Mouse (Mus musculus) gastrocnemius, postnatal 36 days (tissue): ENCODE data around the gene Pde4d. TPM values are rescaled to one million over a fixed set of nuclear protein-coding genes. Genes with fewer than 3 reads are reported as not detected.
A peak's percentile ranks its signal among the peaks of the same experiment; 100 is the strongest.

Experiments used
- DNase-seq, 2 experiments: peaks; one replicate each; pipeline ENCODE4 v3.0.0; 2022
- intact Hi-C: fragments of 180-260 bp; cut with DNase I; formaldehyde crosslinking; loops from one replicate; pipeline ENCODE4 v1.15.1; 2025
- total RNA-seq, 2 experiments: library from RNA; stranded (reverse); gene quantifications; 2 replicates each; pipeline ENCODE4 v1.2.3; 2021

Pde4d gene
- total RNA-seq, 2 experiments from 2014 or later = 190 to 235 TPM

DNA sequence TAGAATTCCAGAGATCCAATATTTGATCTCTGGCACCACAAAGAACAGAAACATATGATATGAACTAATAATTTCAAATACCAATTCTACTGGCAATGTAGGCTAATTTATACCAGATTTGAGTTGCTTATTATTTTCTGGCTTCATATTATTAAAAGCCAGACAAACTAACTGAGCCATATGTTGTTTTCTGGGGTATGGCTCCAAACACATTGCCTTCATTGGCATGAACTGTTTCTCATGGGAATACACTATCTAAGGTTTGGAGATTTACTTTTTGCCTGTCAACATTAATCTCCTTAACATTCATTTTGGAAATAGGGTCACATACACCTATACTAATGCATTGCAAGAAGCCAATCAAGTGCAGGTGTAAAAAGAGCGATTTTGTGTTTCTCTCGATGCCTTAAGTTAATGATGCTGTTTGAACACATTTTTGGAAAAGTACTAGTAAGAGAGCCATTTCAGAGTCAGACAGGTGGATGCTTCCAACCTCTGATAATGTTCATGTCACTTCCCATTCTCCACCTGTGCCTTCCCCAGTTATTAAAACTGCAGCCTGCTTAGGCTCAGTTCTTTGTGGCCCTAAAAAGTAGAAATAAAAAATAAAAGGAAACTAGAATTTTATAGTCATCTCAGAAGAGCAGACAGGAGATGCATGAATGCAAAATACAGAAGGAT is 1070.4 kb downstream of the Pde4d start:
- intact Hi-C loops = loop anchor here (5.0 kb wide), 1 partner anchor 163 kb away; no protein-coding TSS in a partner anchor
- no peak for DNase-seq

DNA sequence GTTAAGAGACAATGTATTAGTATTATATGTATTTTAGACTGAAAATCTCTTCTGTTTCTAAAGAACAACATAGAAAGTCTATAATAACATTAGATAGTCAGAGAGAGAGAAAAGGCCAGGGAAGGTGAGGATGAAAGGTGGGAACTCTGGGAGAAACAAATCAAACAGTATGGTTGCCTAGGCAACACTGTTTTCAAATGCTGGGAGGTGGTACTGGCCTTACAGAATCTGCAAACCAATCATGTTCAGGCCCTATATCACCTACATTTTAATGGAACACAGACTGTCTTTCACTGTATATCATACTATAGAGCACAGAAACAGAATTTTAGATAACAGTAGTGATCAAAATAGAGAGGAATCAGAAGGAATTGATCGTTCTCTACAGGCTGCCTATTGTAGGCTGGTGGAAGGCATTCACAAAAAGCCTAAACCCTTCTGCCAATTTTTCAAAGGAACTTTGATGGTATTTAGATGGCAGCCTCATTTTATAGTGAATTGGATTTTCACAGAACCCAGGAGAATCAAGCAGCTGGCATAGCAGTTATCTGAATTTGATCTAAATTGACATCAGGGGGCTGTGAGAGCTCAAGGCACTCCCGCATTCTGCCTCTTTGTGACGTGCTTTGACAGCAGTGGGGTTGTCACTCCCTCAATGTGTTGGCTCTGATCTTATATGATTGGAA is 1084.2 kb downstream of the Pde4d start:
- no peak for DNase-seq
- intact Hi-C loops = no loop called here

DNA sequence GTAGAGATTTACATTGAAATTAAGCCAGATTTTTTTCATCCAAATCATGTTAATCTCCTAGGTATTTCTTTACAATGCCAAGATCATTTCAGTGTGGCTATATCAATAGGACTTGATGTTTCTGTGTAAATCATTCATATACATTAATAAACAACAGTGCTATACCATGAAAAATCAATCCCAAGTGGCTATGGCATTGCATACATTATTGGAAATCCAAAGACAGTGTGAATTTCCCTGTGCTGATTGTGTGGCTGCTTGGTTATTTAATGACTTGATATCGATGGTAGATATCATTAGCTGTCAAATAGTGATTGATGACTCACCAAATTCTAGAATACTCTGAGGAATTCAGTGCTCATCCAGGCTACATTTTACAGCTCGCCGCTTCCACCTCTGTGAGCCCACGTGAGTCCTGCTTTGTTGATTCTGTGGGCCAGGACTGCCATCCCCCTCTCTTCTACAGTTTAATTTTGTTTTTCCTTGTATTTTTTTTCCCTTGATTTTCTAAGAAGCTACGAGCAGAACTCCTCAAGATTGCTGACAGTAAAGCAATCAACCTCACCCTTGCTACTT is 1085.0 kb downstream of the Pde4d start:
- DNase-seq = no peak
- intact Hi-C loops = no loop called here

DNA sequence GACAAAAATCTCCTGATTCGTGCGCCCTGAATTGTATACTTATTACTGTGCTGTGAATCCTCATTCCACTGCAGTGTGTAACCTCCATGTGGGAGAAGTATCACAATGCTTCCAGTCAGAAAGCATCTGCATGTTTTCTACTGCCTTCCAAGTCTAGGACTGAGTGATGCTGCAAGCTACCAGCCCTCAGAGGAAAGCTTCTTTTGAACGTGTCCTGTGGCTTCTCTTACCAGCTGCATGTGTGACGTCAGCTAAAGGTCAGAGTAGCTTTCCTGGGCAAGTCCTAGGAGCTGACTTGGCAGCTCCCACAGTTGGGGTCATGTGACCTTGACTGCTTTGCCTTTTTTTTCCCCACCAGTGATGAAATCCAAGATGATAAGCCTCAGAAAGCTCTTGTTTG is 1086.9 kb downstream of the Pde4d start:
- DNase-seq = no peak
- intact Hi-C loops = no loop called here

DNA sequence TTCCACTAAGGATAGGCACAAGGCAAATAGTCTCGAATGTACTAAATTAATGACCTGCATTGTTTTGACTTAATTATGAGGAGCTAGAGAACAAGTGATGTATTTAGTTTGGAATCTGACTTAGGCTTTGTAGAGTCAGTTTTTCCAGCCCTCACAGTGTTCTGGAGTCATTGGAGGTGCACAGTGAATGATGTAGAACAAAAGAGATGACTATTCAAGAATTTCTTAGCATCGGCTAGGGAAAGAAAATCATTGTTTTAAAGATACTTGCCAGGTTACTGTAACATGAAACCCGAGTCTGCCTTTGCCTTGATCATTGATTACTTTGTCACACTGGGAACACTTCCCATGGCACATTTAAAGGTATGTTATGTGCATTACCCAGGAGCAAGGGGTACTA is 1089.6 kb downstream of the Pde4d start:
- no peak for DNase-seq
- intact Hi-C loops = no loop called here

DNA sequence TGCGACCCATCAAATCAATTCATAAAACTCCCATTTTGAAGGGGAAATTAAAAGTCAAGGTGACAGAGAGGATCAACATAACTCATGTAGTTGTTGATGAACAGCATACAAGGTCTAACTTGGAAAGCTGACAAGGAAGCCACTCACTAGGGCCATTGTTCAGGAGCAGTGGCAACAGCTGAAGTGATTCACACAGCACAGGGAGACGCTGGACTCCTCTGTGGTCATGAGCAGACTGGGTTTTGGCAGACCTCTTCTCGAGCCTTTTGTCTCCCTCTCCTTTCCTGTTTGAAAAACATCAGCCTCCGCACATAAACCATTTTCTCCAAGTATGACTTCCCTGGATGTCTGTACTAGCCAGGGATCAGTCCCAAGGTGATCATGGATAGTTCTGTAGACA is 1094.9 kb downstream of the Pde4d start:
- intact Hi-C loops = loop anchor here (5.0 kb wide), 3 partner anchors 187 to 312 kb away; no protein-coding TSS in a partner anchor
- no peak for DNase-seq

DNA sequence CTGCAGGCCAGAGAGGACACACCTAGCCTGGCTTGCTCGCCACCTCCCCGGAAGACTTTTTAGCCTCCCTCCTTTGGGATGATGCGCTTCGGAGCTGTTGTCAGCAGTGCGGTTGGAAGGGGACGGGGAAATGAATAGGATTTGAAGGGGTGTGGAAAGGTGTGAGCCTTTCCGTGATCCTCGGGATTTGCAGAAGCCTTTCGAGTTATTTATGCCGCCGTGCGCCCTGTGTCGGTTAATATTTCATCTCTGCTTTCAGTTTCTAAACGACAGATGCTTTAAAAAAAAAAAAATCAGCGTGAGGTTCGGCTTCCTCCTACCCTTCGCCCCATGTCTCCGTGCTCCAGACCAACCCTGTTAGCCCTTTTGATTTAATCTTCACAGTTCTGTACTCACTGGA is 1096.6 kb downstream of the Pde4d start:
- intact Hi-C loops = loop anchor here (5.0 kb wide), 3 partner anchors 189 to 314 kb away; no protein-coding TSS in a partner anchor

DNA sequence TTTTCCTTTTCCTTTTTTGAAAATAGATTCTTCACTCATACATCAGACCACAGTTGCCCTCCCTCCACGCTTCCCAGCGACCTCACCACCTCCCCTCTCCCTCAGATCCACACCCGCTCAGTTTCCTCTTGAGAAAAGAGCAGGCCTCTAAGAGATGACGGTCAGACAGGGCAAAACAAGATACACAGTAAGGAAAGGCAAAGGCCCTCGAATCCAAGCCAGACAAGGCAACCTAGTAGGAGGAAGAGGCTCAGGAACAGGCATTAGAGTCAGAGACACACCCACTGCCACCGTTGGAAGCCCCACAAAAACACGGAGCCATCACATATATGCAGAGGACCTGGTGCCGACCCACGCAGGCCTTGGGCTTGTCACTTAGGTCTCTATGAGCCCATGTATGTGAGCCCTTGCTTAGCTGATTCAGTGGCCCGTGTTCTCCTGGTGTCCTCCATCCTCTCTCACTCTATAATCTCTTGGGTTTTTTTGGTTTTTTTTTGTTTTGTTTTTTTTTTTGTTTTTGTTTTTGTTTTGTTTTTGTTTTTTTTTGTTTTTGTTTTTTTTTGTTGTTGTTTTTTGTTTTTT is 1097.3 kb downstream of the Pde4d start:
- intact Hi-C loops = loop anchor here (5.0 kb wide), 3 partner anchors 190 to 315 kb away; no protein-coding TSS in a partner anchor

More for the DNA sequence above, 1096.6 kb downstream of the Pde4d start:
- DNase-seq = no peak

DNA sequence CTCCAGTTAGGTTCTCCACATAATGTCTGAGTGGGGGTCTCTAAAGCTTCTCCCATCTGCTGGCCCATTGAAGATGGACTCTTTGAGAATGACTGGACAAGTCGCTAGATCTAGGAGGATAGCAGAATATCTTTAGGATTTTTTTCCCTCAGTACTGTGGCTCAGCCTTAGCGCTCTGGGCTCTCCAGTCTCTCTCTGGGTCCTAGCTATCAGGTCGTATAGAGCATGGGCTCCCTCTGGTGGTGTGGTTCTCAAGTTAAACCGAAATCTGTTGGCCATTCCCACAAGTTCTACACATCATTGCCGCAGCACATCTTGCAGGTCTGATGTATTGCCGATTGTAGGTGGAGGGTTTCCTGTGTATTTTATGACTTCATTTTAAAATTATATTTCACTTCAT is 1098.0 kb downstream of the Pde4d start:
- DNase-seq = peak; percentile 25 to 64
- intact Hi-C loops = loop anchor here (5.0 kb wide), 3 partner anchors 190 to 315 kb away; no protein-coding TSS in a partner anchor

More for the DNA sequence above, 1097.3 kb downstream of the Pde4d start:
- no peak for DNase-seq

DNA sequence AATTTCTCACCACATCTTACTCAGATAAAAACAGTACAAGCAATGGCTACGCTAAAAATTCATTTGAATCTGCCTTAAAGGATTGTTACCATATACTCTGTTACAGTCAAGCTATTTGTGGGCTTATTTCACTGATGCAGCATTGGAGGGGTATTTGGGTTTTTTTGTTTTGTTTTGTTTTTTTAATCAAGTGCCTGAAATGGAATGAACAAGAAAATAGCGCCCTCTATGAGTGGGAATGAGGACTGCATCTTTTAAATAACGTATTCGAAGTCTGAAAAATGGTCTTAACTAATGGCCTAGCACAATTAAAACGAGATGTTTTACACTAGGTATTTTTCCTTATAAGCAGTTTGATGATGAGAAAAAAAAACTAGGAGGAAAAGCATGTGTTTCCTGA is 1098.5 kb downstream of the Pde4d start:
- intact Hi-C loops = loop anchor here (5.0 kb wide), 3 partner anchors 191 to 316 kb away; no protein-coding TSS in a partner anchor

DNA sequence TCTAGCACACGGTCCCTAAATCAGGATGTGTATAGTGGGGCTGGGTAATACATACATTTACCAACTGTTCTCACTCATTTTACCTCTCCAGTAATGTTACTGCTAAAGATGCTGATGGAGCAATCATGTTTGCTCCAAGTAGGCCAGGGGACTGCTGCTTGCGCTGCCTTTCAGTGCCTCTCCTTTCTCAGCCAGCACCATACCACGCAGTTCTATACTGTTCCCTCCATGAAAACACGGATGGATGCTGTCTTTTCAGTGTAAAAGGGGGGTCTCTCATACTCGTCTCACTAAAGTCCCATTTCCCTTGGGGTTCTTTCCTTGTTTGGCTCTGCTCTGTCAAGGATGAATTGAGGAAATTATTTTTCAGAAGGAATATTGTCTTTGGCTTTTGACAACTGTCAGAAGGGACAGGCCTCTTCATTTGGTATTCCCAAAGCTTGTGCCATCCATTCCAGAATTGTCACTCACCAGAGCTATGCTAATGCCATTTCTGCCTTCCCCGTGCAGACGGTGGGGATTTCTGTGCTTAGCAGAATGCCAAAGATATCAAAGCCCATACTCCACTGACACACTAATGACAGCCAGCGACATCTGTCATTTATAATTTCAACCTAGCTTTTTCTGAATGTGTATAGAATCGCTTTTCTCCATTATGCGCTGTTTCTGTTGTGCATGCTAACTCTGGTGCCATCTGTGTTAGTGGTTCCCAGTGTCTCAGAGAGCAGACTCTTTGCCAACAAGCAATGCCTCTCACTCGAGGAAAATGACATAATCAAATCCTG is 1099.2 kb downstream of the Pde4d start:
- no peak for DNase-seq
- intact Hi-C loops = loop anchor here (5.0 kb wide), 3 partner anchors 192 to 317 kb away; no protein-coding TSS in a partner anchor

More for the DNA sequence above, 1098.5 kb downstream of the Pde4d start:
- no peak for DNase-seq

DNA sequence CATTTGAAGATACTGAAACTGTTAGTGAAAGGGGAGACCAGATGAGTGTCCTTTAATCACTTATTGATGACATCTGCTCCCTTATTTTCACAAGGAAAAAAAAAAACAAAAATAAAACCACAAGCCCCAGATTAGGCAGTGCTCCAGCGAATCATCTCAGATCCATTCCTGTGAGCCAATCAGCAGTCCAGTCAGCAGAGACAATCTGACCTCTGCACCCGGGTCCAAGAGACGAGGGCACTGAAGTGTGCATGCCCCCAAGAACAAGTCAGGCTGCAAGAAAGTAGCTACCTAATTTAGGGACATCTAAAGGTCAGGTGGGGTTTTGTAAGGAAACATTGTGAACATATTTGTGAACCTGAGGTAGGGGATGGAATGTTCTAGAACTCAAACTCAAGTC is 1102.1 kb downstream of the Pde4d start:
- intact Hi-C loops = no loop called here
- no peak for DNase-seq

DNA sequence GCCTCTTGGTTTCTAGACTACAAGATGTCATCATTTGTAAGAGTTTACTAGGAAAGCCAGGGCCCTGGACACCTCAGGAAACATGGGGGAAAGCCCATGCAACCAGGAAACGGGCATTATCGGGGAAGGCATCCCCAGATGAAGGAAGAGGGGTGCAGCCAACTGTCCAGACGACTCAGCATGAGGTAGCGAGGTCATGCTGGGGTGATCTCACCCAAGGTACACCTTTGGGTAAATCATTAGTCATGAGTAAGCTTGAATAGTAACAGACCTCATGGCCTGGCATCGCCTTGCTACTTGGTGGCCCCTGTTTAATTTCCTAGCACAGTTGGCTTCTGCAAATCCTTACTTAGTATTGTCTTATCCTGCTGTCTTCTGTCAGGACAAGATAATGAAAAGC is 1105.8 kb downstream of the Pde4d start:
- no peak for DNase-seq
- intact Hi-C loops = no loop called here

DNA sequence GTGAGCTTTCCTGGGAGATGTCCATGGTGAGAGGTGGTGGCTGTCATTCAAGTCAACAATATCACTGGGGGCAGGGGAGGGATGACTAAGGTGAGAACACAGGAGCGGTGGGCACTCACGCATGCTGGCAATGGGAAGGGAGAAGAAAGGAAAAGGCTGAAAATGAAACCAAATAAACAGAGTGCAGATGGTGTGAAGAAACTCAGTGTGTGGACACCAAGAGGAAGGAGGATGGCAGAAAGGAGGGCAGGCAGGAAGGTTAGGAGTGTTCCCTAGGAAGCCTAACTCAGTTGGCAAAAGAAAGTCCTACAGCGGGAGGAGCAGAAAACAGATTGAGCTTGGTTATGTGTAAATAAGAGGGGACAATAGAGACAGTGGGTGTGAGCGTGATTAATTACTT is 1107.1 kb downstream of the Pde4d start:
- intact Hi-C loops = no loop called here
- no peak for DNase-seq

DNA sequence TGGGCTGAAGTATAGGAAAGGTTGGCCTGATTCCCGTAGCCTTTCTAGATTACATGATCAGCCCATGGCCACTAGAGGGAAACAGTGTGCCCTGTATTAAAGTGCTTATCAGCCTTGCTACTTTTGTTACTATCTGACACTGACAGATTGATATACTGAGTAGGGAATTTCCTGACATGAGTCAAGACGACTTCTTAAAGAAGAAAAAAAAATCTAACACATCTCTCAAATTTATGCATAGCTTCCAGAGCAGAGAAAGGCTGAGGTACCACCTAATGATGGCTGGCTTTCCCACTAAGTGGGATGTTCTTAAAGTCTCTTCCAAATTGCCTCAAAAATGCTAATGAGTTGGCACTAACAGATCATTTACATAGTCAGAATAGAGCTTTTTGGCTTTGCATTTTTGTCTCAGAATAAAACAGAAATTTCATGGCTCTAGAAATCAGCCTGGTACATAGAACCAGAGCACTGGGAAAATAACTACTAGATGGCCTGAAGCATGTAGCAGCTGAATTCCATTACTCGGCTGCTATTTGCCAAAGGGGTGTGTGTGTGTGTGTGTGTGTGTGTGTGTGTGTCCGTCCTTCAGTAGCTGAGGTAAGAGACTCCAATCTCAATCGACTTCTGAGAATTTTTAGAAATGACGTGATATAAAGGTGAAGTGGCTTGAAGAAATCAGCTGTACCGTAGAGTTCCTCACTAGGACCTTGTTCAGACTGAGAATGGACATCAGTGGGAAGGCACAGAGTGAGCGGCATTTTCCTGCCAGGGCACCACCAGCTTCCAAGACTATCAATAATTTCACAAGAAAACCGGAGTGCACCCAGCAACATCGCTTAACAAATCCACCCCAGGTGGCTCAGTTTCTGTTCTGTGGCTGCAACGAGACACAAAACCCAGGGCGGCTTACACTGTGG is 1108.9 kb downstream of the Pde4d start:
- DNase-seq = no peak
- intact Hi-C loops = loop anchor here (2.0 kb wide), 1 partner anchor 50 kb away; no protein-coding TSS in a partner anchor

DNA sequence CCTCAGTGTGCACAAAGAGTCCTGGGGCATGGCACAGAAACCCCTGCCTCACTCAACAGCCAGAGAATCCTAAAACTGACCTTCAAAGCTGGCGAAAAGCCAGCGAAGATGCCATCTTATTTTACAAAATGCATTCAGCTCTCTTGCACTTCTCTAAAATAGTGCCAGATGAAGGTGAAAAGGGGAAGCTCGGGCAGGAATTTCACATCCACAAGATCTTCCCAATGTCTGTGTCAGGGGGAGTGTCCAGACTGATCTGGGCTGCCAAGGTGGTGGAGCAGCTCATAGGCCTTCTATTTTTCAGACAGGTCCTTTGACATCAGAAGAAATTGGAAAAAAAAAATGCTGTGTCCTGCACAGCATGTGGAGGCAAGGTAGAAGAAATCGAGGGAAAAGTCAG is 1110.5 kb downstream of the Pde4d start:
- intact Hi-C loops = no loop called here

DNA sequence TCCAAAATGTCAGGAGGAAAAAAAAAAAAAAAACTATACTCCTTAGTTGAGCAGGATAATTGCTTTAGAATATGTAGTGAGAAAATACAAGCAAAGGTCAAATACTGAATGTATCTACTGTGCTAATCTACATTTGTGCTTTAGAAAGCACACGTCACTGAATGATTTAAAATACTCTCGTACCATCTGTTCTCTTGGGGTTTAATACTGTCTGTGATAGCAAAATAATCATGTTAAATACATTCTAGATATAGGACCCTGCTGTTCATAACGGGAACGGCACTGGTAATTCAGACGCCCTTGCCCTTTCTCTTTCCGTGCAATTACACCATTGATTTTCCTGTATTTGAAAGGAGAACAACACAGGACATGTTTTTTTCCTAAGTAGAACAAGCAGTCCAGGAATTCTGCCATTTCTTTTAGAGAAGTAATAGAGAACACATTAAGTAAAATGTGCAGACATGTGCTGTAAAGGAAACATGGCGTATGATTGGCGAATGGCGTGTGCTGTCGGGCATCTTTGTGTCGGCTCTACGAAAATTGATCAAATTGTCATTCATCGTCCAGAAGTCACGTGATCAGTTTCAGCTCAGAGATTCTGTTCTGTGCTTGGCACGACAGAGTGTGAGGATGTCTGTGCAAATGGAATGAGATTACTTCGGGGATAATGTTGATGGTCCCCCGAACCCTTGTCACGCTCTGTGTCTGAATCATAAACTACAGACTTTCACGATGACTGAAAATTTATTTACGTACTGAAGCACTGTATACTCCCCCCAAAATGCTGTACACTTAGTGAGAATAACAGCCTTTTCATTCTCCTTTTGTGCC is 1119.1 kb downstream of the Pde4d start:
- no peak for DNase-seq

More for the DNA sequence above, 1110.5 kb downstream of the Pde4d start:
- no peak for DNase-seq

DNA sequence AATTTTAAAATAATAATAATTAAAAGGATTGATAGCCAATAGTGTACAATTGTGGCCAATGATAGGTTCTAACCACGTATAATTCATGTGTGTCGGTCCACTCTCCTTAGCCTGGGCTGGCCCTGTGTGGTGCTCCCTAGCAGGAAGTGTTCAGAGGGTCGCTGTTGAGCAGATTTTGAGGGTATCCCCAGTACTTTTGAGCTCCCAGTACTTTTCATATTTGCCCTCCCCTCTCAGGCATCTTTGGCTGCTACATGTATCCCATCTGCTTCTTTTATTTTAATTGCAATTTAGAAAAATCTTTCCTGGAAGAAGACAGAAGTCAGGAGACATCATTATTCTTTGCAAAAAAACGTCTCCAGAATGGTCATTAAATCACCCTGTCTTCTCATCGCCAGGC is 1119.7 kb downstream of the Pde4d start:
- no peak for DNase-seq
- intact Hi-C loops = no loop called here

More for the DNA sequence above, 1119.1 kb downstream of the Pde4d start:
- intact Hi-C loops = no loop called here
